Mouse (Mus musculus) liver, adult 2 months (tissue): Measurements from ENCODE around the gene Psen2. TPM values are rescaled to one million over a fixed set of nuclear protein-coding genes. Genes with fewer than 3 reads are reported as not detected.

Experiments
- DNase-seq: peaks from one replicate; pipeline ENCODE4 v3.0.0-alpha.2; 2011; ENCODE audit warnings: low read depth, low spot score; ENCODE audit errors: extremely low read depth
- H3K27ac ChIP-seq: fragments of 200-500 bp; replicated peaks from 2 replicates; pipeline ENCODE4 v1.5.1; 2012; ENCODE audit warnings: low read depth, mild to moderate bottlenecking, control low read depth, inconsistent platforms, low read length; ENCODE audit not compliant: insufficient read depth
- H3K27me3 ChIP-seq: fragments of 200-500 bp; 2 replicates; pipeline ENCODE4 v1.6.1; 2012; ENCODE audit warnings: mild to moderate bottlenecking, moderate library complexity, low read length, inconsistent platforms; ENCODE audit not compliant: control insufficient read depth, insufficient read depth
- H3K36me3 ChIP-seq: fragments of 200-500 bp; 2 replicates; pipeline ENCODE4 v1.6.1; 2012; ENCODE audit warnings: low read length, inconsistent platforms; ENCODE audit not compliant: control insufficient read depth, insufficient read depth
- H3K4me1 ChIP-seq: fragments of 200-500 bp; 2 replicates; pipeline ENCODE4 v1.6.1; 2011; ENCODE audit warnings: low read length; ENCODE audit not compliant: control insufficient read depth, insufficient read depth
- H3K4me3 ChIP-seq: fragments of 200-500 bp; 2 replicates; pipeline ENCODE4 v1.5.1; 2011; ENCODE audit warnings: low read depth, mild to moderate bottlenecking, control low read depth, low read length, moderate library complexity; ENCODE audit not compliant: insufficient read depth
- H3K79me2 ChIP-seq: fragments of 200-500 bp; 2 replicates; pipeline ENCODE4 v1.6.1; 2012; ENCODE audit warnings: inconsistent platforms, mild to moderate bottlenecking, low read length, moderate library complexity; ENCODE audit not compliant: control insufficient read depth, insufficient read depth
- H3K9ac ChIP-seq: fragments of 200-500 bp; 2 replicates; pipeline ENCODE4 v1.6.1; 2012; ENCODE audit warnings: low read depth, mild to moderate bottlenecking, control low read depth, inconsistent platforms, low read length
- CTCF ChIP-seq: fragments of 200-500 bp; IDR thresholded peaks from 2 replicates; pipeline ENCODE4 v1.5.1; 2011; ENCODE audit warnings: low read depth, low read length, control low read depth
- POLR2A ChIP-seq: fragments of 200-500 bp; IDR thresholded peaks from 2 replicates; pipeline ENCODE4 v1.6.1; 2011; ENCODE audit warnings: low read length, control low read depth; ENCODE audit not compliant: insufficient read depth; ENCODE audit errors: extremely low read depth
- WGBS: fragments of 180-500 bp; shearing (Covaris S2); methylation state at CpG from one replicate; pipeline ENCODE4 v1.1.7; 2018; 5-methylcytosine and 5-hydroxymethylcytosine counted together
- polyA plus RNA-seq: library from polyadenylated mRNA; depleted of rRNA; stranded (reverse); fragments of >200 nt; gene quantifications from 2 replicates; pipeline ENCODE4 v1.2.3, GENCODE M21; 2012
- total RNA-seq: library from RNA; depleted of rRNA; stranded (reverse); fragments of >200 nt; gene quantifications from 2 replicates; pipeline ENCODE4 v1.2.3, GENCODE M21; 2014

Psen2 gene
- total and polyA plus RNA-seq, 2 experiments, result 256 to 711 TPM

DNA sequence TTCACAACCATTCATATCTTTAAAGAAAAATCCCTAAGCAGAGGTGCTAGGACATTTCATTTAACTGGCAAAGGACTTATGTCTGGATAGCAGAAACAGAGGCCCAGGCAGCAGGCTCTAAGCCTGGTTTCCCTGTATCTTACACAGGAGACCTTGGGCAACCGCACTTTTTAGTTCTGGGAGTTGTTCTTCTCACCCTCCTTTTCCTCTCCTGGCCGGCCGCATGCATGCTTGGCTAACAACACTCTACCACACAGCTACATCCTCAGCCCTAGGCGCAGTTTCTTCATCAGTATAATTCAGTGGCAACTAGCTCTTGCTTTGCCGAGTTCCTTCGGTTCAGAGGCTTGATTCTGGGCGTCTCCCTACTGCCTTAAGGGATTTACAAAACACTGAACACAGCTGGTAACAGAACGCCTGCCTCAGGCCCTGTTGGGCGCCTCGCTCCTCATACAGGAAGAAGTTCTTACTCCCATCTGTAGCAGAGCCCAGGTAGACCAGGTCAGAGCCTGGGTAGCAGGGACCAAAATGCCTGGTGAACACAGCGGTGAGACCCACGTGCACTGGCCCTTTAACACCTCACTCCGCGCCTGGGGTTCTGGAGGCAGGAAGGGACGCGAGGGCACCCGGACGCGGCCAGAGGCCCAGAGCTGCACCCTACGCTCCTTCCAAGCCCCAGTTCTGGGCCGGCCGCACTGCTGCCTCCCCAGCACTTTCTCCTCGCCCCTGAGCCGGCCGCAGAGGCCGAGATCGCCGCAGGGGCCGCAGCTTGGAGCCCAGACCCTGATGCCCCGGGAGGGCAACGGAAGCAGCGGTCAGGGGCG lies 7.7 kb downstream of the Psen2 start:
- H3K4me1 ChIP-seq, result 0 out of 2 replicates have a peak, but pooled peaks cover 4% of the 10 kb centered on the region
- H3K4me3 ChIP-seq, result peak overlapping the region; percentile 79
- TF ChIP-seq CTCF (no peak), POLR2A (no peak)
- peak overlapping the region; percentile 84 for H3K9ac ChIP-seq
- no peaks in the 10 kb centered on the region for H3K27me3 ChIP-seq
- no peaks in the 10 kb centered on the region for H3K36me3 ChIP-seq
- peak overlapping the region; percentile 84 for H3K27ac ChIP-seq
- peaks cover 6% of the 10 kb centered on the region; the same call in 1 of the 2 replicates for H3K79me2 ChIP-seq
- peak; percentile 44 for DNase-seq
- WGBS, result 2% methylated on average over 33 of the region's 33 CpGs

DNA sequence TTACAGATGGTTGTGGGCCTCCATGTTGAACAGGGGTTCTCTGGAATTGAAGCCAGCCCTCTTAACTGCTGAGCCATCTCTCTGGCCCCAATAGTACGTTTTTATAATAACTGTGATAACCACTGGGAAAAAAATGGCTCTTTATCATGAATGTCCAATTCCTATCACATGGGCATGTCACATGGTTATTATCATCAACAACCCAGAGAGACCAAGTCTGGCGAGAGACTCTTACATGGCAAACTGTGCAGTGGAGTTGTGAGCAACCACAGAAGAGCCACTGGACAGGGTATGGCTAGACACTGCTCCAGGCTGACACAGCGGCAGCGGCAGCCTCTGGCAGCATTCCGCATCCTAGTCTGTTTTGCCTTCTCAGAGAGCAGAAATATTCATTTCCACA lies 8.9 kb downstream of the Psen2 start:
- 84% methylated on average over 5 of the region's 5 CpGs for WGBS
- no peak overlapping the region for H3K4me3 ChIP-seq
- DNase-seq, result no peak

DNA sequence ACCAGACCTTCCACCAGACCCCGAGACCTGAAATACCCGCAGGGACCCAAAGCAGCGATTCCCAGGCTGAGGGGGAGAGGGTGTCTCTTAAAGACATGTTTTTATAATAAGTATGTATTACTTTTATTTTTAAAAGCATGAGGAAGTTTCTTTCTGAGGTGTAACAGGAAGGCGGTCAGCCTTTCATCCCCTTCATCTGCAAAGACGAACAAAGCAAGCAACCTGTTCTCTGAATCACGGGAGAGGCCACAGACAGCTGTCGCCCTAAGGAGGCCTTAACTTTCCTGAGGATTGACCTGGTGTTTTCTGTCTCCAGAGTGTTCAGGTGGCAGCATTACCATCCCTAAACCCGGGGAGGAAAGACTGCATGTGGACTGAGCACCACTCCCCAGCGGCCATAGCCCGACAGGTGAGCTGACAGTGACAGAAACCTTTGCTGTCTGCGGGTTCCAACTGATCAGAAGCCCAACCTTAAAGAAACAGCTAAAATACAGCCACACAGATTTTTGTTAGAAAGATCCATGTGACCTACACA lies 10.5 kb downstream of the Psen2 start:
- no peak overlapping the region for H3K27ac ChIP-seq
- H3K4me1 ChIP-seq, result peaks cover 10% of the 10 kb centered on the region

More for the DNA sequence above, 8.9 kb downstream of the Psen2 start:
- TF ChIP-seq CTCF, result no peak
- no peak for TF ChIP-seq POLR2A
- H3K79me2 ChIP-seq, result peaks cover 6% of the 10 kb centered on the region; the same call in 1 of the 2 replicates
- H3K4me1 ChIP-seq, result 0 out of 2 replicates have a peak, but pooled peaks cover 4% of the 10 kb centered on the region
- H3K27ac ChIP-seq, result no peak overlapping the region
- H3K36me3 ChIP-seq, result no peaks in the 10 kb centered on the region
- no peaks in the 10 kb centered on the region for H3K27me3 ChIP-seq
- no peak overlapping the region for H3K9ac ChIP-seq

DNA sequence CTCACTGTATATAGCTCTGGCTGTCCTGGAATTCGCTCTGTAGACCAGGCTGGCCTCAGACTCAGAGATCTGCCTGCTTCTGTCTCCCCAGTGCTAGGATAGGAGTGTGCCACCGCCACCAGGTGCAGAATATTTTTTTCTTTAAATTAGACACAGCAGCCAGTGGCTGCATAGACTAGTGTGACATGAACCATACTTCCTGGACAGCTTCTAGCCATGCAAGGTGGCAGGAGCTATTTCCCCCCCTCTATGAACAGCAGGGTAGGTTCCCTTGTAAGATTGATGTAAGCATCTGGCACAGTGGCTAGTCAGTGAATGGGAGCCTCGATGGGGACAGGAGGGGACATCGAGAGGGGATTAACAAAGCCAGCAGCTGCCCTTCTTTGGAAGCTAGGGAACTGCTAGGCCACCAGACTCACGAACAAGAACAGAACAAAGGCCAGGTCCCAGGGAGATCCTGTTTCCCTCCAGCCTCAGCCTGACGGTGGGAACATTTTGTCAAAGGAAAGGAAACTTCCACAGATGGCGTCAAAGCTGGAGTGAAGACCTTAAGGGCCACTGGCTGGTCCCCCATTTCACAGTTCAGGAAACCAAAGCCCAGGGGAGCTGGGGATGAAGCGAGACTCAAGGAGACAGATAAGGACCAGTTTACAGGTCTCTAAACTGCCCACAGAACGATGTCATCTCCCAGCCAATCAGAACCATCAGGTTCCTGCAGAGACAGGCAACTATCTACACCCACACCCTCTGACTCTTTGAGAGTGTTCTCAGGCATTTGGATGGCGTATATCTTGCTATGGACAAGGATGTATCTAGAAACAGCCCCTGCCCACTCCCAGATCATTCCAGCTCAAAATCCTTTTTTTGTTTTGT lies 11.8 kb downstream of the Psen2 start:
- H3K36me3 ChIP-seq, result no peaks in the 10 kb centered on the region
- no peaks in the 10 kb centered on the region for H3K27me3 ChIP-seq
- 81% methylated on average over 10 of the region's 10 CpGs for WGBS
- peaks cover 6% of the 10 kb centered on the region; the same call in 1 of the 2 replicates for H3K79me2 ChIP-seq
- 0 out of 2 replicates have a peak overlapping the region, but pooled peaks have one; percentile 25 for H3K27ac ChIP-seq
- H3K9ac ChIP-seq, result no peak overlapping the region
- peaks cover 21% of the 10 kb centered on the region for H3K4me1 ChIP-seq
- no peak overlapping the region for H3K4me3 ChIP-seq
- TF ChIP-seq CTCF (no peak), POLR2A (no peak)
- DNase-seq, result no peak

More for the DNA sequence above, 10.5 kb downstream of the Psen2 start:
- 92% methylated on average over 11 of the region's 11 CpGs for WGBS
- DNase-seq, result no peak
- Histone ChIP-seq H3K27me3 (no peaks in the 10 kb centered on the region), H3K9ac (no peak overlapping the region), H3K4me3 (no peak overlapping the region), H3K36me3 (no peaks in the 10 kb centered on the region), H3K79me2 (peaks cover 6% of the 10 kb centered on the region; the same call in 1 of the 2 replicates)
- TF ChIP-seq CTCF (no peak), POLR2A (no peak)

DNA sequence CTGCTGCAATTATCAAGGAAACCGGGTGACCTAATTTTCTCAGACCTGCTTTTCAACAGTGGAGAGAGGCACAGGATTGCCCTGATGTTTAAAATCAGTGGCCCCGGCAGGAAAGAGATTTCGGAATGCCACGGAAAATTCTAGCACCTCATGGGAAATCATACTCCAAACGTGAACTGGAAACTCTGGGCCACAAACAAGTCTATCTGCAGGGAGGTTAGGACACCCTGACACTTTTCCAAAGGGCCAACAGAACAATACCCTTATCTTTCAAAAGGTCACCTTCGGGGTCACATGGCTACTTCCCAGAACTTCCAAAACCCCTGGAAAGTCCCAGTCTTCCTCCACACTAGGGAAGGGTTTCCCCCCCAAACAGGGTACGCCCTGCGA lies 12.8 kb downstream of the Psen2 start:
- H3K27ac ChIP-seq, result peak overlapping the region; percentile 71
- no peaks in the 10 kb centered on the region for H3K27me3 ChIP-seq
- no peak for TF ChIP-seq POLR2A
- TF ChIP-seq CTCF, result no peak
- DNase-seq, result peak; percentile 42
- H3K79me2 ChIP-seq, result peaks cover 6% of the 10 kb centered on the region; the same call in 1 of the 2 replicates
- peaks cover 27% of the 10 kb centered on the region for H3K4me1 ChIP-seq
- no peak overlapping the region for H3K9ac ChIP-seq
- WGBS, result 50% methylated on average over 8 of the region's 8 CpGs
- H3K4me3 ChIP-seq, result no peak overlapping the region
- H3K36me3 ChIP-seq, result no peaks in the 10 kb centered on the region
